Mouse (Mus musculus) forebrain, embryonic 13.5 days (tissue): ENCODE measurements around the gene Gnl2. TPM values are rescaled to one million over a fixed set of nuclear protein-coding genes. Genes with fewer than 3 reads are reported as not detected.

ENCODE experiments used
- ATAC-seq: fragments of 200-750 bp; cut with Nextera tagmentation; 2 replicates; pipeline ENCODE4 v1.8.0; 2017
- H3K27ac ChIP-seq: fragments of 300-500 bp; sonication (generic); 2 replicates; pipeline ENCODE4 v1.5.1; 2015; ENCODE audit warnings: inconsistent platforms, mild to moderate bottlenecking, moderate library complexity
- H3K27me3 ChIP-seq: fragments of 300-500 bp; sonication (generic); 2 replicates; pipeline ENCODE4 v1.6.1; 2015; ENCODE audit warnings: mild to moderate bottlenecking, inconsistent platforms
- H3K36me3 ChIP-seq: fragments of 300-500 bp; sonication (generic); 2 replicates; pipeline ENCODE4 v1.6.1; 2015; ENCODE audit warnings: mild to moderate bottlenecking, inconsistent platforms; ENCODE audit not compliant: poor library complexity, severe bottlenecking
- H3K4me1 ChIP-seq: fragments of 300-500 bp; sonication (generic); 2 replicates; pipeline ENCODE4 v1.6.1; 2015; ENCODE audit warnings: inconsistent platforms
- H3K4me2 ChIP-seq: fragments of 300-500 bp; sonication (generic); 2 replicates; pipeline ENCODE4 v1.6.1; 2015; ENCODE audit warnings: inconsistent platforms, mild to moderate bottlenecking, moderate library complexity
- H3K4me3 ChIP-seq: fragments of 300-500 bp; sonication (generic); 2 replicates; pipeline ENCODE4 v1.5.1; 2015; ENCODE audit warnings: mild to moderate bottlenecking, inconsistent platforms
- H3K9ac ChIP-seq: fragments of 300-500 bp; sonication (generic); 2 replicates; pipeline ENCODE4 v1.6.1; 2015; ENCODE audit warnings: mild to moderate bottlenecking, inconsistent platforms
- H3K9me3 ChIP-seq: fragments of 300-500 bp; sonication (generic); replicated peaks from 2 replicates; pipeline ENCODE4 v1.6.1; 2016; ENCODE audit warnings: inconsistent platforms
- WGBS: fragments of 180-500 bp; shearing (Covaris S2); methylation state at CpG from one replicate; pipeline ENCODE4 v1.1.7; 2015; 5-methylcytosine and 5-hydroxymethylcytosine counted together
- polyA plus RNA-seq: library from polyadenylated mRNA; unstranded; fragments of >200 nt; fragmentation: Nextera tagmentation; extraction: Ambion mirVana; gene quantifications from 2 replicates; pipeline ENCODE4 v1.2.1, GENCODE M21; 2015

Gnl2 gene
- polyA plus RNA-seq, 1 experiment from 2014 or later: 83.2 TPM

DNA sequence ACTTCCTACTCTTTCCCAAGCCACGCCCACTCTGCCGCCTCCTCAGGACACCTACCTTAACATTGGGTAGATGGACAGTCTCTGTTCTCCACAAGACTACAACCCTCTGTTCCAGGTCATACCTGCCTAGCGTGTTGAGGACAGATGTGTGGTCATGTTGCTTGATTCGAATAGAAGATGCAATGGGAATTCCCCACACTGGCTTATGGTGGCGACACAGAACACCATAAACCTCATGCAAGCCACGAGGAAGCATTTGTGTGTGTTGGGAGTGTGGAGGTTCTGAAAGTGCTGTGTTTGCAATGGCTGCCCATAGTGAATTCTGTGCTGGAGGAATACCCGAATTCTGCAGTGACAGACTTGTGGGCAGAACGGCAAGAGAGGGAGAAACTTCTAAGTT, 47.4 kb downstream of the Gnl2 start:
- WGBS: 77% methylated on average over 8 of the region's 8 CpGs
- H3K4me3 ChIP-seq: no peak overlapping the region
- peaks cover 24% of the 10 kb centered on the region for H3K4me1 ChIP-seq

DNA sequence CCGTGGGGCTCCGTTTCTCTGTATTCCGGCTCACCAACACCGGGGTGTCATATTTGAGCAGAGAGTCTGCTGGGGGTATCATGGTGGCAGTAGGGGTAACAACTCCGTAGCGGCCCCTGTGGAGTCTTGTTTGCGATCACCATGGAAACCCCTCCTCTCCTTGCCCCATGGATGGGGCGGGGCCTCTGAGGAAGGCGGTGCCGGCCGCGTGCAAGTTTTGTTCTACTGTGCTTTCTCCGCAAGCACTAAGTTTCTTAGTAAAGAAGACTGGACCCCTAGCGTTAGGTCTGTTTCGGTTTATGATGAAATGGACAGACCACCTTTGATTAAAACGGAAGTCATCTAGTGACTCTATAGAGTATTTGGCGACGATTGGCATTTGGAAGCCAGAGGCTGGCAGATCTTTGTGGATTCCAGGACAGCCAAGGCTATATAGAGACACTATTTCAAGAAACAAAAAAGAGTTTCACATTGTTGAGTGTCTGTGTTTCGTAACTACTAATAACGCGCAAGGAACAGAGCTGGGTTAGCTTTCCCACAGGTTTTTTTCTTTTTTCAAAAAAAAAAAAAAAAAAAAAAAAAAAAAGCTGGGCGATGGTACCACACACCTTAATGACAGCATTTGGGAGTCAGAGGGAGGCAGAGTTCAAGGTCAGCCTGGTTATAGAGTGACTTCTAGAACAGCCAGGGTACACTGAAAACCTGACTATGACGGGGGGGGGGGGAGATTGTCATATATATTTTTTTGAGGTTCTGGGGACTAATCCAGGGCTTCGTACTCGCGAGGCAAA, 49.3 kb downstream of the Gnl2 start, which contains the start of gene Dnali1:
Gene Dnali1, minus strand, starts transcription at position 187 of the 791 bp plus-strand sequence.
- 2% methylated on average over 26 of the region's 26 CpGs for WGBS
- Histone ChIP-seq H3K4me2 (peak within 1 kb of the TSS; percentile 95), H3K9me3 (no peaks in the 10 kb centered on the region)

More for the DNA sequence above, 47.4 kb downstream of the Gnl2 start:
- no peaks in the 10 kb centered on the region for H3K9me3 ChIP-seq
- H3K36me3 ChIP-seq: peaks cover 2% of the 10 kb centered on the region
- no peak overlapping the region for H3K9ac ChIP-seq
- ATAC-seq: no peak
- peaks cover 11% of the 10 kb centered on the region; the same call in 1 of the 2 replicates for H3K27me3 ChIP-seq
- H3K27ac ChIP-seq: no peak overlapping the region
- H3K4me2 ChIP-seq: no peak overlapping the region

DNA sequence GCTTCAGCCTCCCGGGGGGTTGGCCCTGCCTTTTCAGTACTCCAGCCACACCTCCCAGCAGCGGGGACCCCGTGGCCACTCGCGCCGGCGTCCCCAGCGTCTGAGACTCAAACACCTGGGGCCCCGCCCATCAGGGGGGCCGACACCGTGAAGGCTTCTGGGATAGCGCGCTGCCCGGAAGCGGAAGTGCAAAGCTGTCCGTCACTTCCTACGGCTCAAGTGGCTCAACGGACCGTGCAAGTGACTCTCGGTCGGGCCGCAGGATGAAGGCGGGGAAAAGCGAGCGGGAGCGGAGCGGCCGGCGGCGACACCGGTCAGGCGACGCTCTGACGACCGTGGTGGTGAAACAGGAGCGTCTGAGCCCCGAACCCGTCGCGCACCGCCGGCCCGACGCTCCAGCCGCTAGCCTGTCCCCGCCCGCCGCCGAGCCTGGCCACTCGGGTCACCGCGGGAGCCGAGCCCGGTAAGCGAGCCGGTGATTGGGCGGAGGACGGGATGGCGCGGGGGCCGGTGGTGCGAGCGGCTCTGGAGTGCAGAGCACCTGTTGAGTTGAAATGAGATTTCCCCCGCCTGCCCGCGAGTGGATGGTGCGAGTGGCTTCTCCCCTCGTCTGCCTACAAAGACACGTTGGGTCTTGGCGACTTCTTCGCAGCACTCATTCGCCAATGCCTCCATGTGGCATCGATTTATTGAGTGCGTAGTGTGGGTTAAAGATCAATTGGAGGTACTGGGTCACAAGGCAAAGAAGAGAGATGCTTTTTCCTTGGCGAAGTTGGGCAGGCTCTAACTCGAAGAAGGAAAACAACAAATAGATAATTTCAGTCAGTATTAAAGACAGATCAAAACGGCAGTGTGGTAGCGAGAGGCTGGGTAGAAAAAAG, 50.3 kb downstream of the Gnl2 start, which contains the start of gene Snip1:
Gene Snip1, plus strand, starts transcription at position 183 of the 881 bp plus-strand sequence.
- peak within 1 kb of the TSS; percentile 95 for H3K4me2 ChIP-seq
- H3K9me3 ChIP-seq: no peaks in the 10 kb centered on the region
- peak within 1 kb of the TSS; percentile 91 for H3K4me3 ChIP-seq
- H3K4me1 ChIP-seq: peaks cover 20% of the 10 kb centered on the region
- ATAC-seq: peak; percentile 93
- peak within 1 kb of the TSS; percentile 92 for H3K9ac ChIP-seq
- peak within 1 kb of the TSS; percentile 48; the same call in 1 of the 2 replicates for H3K27ac ChIP-seq
- H3K36me3 ChIP-seq: peaks cover 30% of the 10 kb centered on the region
- H3K27me3 ChIP-seq: peaks cover 11% of the 10 kb centered on the region; the same call in 1 of the 2 replicates
- under 1% methylated on average over 73 of the region's 78 CpGs for WGBS

More for the DNA sequence above, 49.3 kb downstream of the Gnl2 start, which contains the start of gene Dnali1:
- peaks cover 20% of the 10 kb centered on the region for H3K36me3 ChIP-seq
- peaks cover 11% of the 10 kb centered on the region; the same call in 1 of the 2 replicates for H3K27me3 ChIP-seq
- H3K9ac ChIP-seq: peak within 1 kb of the TSS; percentile 92
- H3K4me3 ChIP-seq: peak within 1 kb of the TSS; percentile 91
- peak within 1 kb of the TSS; percentile 48; the same call in 1 of the 2 replicates for H3K27ac ChIP-seq
- ATAC-seq: peak; percentile 46; the same call in 1 of the 2 replicates
- peaks cover 20% of the 10 kb centered on the region for H3K4me1 ChIP-seq

- no peaks in the 10 kb centered on the region for H3K9me3 ChIP-seq
- H3K9ac ChIP-seq: no peak overlapping the region
- H3K4me1 ChIP-seq: no peaks in the 10 kb centered on the region
- H3K27ac ChIP-seq: no peak overlapping the region
- peaks cover 60% of the 10 kb centered on the region for H3K36me3 ChIP-seq
- H3K4me3 ChIP-seq: no peak overlapping the region
- no peak for ATAC-seq
- H3K4me2 ChIP-seq: no peak overlapping the region
- 82% methylated on average over 2 of the region's 2 CpGs for WGBS
- no peaks in the 10 kb centered on the region for H3K27me3 ChIP-seq
These were observed 61.3 kb downstream of the Gnl2 start for GRCm38 (mm10) chr4:125077700-125078099.

DNA sequence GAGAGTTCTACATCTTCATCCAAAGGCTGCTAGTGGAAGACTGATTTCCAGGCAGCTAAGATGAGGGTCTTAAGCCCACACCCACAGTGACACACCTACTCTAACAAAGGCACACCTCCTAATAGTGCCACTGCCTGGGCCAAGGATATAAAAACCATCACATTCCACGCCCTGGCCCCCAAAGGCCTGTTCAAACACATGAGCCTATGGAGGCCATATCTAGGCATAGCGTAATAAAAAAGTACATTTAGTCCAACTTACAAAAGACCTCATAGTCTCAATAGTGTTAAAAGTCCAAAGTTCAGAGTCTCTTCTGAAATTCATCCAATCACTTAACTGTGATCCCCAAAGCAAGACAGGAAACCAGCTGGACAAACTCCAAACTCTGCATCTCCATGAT, 62.3 kb downstream of the Gnl2 start:
- Histone ChIP-seq H3K9ac (no peak overlapping the region), H3K27me3 (no peaks in the 10 kb centered on the region), H3K36me3 (peaks cover 50% of the 10 kb centered on the region), H3K4me1 (peaks cover under 1% of the 10 kb centered on the region; the same call in 1 of the 2 replicates), H3K27ac (no peak overlapping the region), H3K4me3 (no peak overlapping the region), H3K9me3 (no peaks in the 10 kb centered on the region), H3K4me2 (no peak overlapping the region)
- 98% methylated on average over 2 of the region's 2 CpGs for WGBS
- ATAC-seq: no peak

GRCm38 (mm10) chr4:125084403-125085345, 68.3 kb downstream of the Gnl2 start, which contains the start of gene Meaf6:
TSS of gene Meaf6 (plus strand) at chr4:125085134.
- Histone ChIP-seq H3K4me3 (peak within 1 kb of the TSS; percentile 90), H3K9me3 (no peaks in the 10 kb centered on the region), H3K4me1 (peaks cover 24% of the 10 kb centered on the region), H3K27ac (peak within 1 kb of the TSS; percentile 98), H3K36me3 (peaks cover 37% of the 10 kb centered on the region), H3K4me2 (peak within 1 kb of the TSS; percentile 85), H3K27me3 (no peaks in the 10 kb centered on the region), H3K9ac (peak within 1 kb of the TSS; percentile 93)
- 2% methylated on average over 53 of the region's 63 CpGs for WGBS
- ATAC-seq: peak; percentile 94

DNA sequence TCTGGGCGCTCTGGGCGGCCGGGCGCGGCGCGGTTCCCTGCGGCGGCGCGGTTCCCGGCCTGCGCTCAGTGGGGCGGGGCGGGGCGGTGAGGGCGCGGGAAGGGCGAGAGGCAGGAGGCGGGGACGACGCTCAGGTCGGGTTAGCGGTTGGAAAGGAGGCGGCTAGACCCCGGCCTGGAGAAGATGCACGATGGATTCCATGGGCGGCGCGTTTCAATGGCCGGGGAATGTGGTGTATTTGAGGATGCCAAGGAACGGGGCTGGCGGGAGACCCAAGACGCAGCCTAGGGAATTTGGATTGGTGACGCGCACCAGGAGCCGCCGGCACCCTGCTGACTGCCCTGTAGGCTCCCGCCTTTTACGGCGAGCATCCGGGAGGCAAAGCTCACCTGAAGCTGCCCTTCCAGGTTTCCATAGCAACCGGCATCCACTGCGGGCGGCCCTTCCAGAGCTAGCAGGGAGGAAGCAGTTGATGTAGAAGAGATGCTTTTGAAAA, 69.0 kb downstream of the Gnl2 start:
- peaks cover 24% of the 10 kb centered on the region for H3K4me1 ChIP-seq
- WGBS: under 1% methylated on average over 34 of the region's 45 CpGs
- ATAC-seq: peak; percentile 88
- H3K9ac ChIP-seq: peak overlapping the region; percentile 93
- H3K4me2 ChIP-seq: peak overlapping the region; percentile 85
- peak overlapping the region; percentile 98 for H3K27ac ChIP-seq
- no peaks in the 10 kb centered on the region for H3K27me3 ChIP-seq
- H3K36me3 ChIP-seq: peaks cover 45% of the 10 kb centered on the region
- H3K9me3 ChIP-seq: no peaks in the 10 kb centered on the region
- H3K4me3 ChIP-seq: peak overlapping the region; percentile 90

- Histone ChIP-seq H3K4me2 (no peak overlapping the region), H3K36me3 (peaks cover 66% of the 10 kb centered on the region), H3K4me1 (no peaks in the 10 kb centered on the region), H3K4me3 (no peak overlapping the region), H3K9me3 (no peaks in the 10 kb centered on the region), H3K27me3 (no peaks in the 10 kb centered on the region), H3K27ac (no peak overlapping the region), H3K9ac (no peak overlapping the region)
- no peak for ATAC-seq
- 93% methylated on average over 5 of the region's 5 CpGs for WGBS
These were observed 76.6 kb downstream of the Gnl2 start for GRCm38 (mm10) chr4:125093031-125093430.

DNA sequence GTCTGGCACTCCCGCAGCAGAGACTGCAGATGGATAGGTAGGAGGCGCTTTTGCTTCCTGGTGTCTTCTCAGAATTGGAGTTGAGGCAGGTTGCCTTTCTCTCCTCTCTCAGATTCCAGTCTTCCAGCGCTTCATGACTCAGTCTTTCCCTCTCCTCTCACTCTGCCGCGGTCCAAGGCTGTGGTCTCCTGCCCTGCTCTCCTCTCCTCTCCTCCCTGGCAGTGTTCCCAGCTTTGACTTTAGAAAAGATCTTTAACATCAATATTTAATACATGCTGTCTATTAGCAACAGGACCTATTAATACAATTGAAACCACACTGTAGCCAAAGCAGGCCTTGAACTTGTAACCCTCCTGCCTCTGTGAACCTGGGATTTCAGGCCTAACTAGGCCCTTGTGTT, 79.7 kb downstream of the Gnl2 start:
- no peaks in the 10 kb centered on the region for H3K9me3 ChIP-seq
- no peak overlapping the region for H3K27ac ChIP-seq
- ATAC-seq: no peak
- no peaks in the 10 kb centered on the region for H3K4me1 ChIP-seq
- H3K27me3 ChIP-seq: no peaks in the 10 kb centered on the region
- 95% methylated on average over 5 of the region's 5 CpGs for WGBS
- H3K4me3 ChIP-seq: no peak overlapping the region
- no peak overlapping the region for H3K9ac ChIP-seq
- H3K36me3 ChIP-seq: peaks cover 42% of the 10 kb centered on the region
- H3K4me2 ChIP-seq: no peak overlapping the region

DNA sequence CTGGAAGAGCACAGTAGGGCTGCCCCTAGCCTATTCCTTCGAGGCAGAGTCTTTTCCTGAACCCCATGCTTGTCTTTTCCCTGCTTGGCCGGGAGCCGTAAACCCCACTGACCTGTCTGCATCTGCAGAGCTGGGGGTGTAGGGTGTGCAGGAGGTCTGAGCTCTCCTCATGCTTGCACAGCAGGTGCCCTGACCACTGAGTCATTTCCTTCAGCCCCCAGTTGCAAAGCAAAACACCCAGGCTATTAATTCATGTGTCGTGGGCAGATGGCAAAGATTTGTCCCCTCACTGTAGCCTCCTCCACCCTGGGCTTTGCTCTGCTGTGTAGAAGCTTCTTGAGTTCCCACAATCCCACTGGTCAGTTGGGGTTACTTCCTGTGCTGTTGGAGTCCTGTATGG, 81.0 kb downstream of the Gnl2 start:
- Histone ChIP-seq H3K9me3 (no peaks in the 10 kb centered on the region), H3K4me3 (no peak overlapping the region), H3K4me2 (no peak overlapping the region), H3K27ac (no peak overlapping the region), H3K9ac (no peak overlapping the region), H3K27me3 (no peaks in the 10 kb centered on the region), H3K36me3 (peaks cover 31% of the 10 kb centered on the region), H3K4me1 (no peaks in the 10 kb centered on the region)
- 86% methylated on average over 4 of the region's 4 CpGs for WGBS
- no peak for ATAC-seq

- 11% methylated on average over 8 of the region's 8 CpGs for WGBS
- Histone ChIP-seq H3K9ac (no peak overlapping the region), H3K4me2 (no peak overlapping the region), H3K9me3 (no peaks in the 10 kb centered on the region), H3K27me3 (no peaks in the 10 kb centered on the region), H3K27ac (no peak overlapping the region), H3K36me3 (peaks cover 31% of the 10 kb centered on the region), H3K4me3 (no peak overlapping the region), H3K4me1 (no peaks in the 10 kb centered on the region)
- ATAC-seq: 0 out of 2 replicates have a peak, but pooled peaks have one; percentile 53
These were observed 83.1 kb downstream of the Gnl2 start for GRCm38 (mm10) chr4:125099458-125099857.
